Comparison of ENCODE assay signal across 32 mouse cellular contexts in genomic region chr16:23964706-23965367, GRCm38 (mm10). TPM values are rescaled to one million over a fixed set of nuclear protein-coding genes. Genes with fewer than 3 reads are reported as not detected.
DNase-seq lines count a peak whose midpoint lies in the region; ATAC-seq and TF ChIP-seq lines count a peak whose summit lies in the region.
"Had no signal": no experiment of that assay in that cellular context is flagged by ENCODE, and none has a peak within 500 bp of the region (broad histone marks: within the 10 kb centered on the region; RNA-seq: fewer than 3 reads in every experiment).

No protein-coding gene starts in this region.

- DNase-seq in gastrocnemius, adult 2 months: no peak
- DNase-seq in gastrocnemius, postnatal 36 days: no peak
- DNase-seq in layer of hippocampus, adult 2 months (ENCODE audit: low spot score in 2 of 2): no peak
- DNase-seq in layer of hippocampus, postnatal 36 days: no peak
- peak; percentile 2 for DNase-seq in thymus, postnatal 0 days (ENCODE audit: low spot score)
- no peak for DNase-seq in thymus, postnatal 36 days
- no peak for DNase-seq in adrenal gland, adult 18-20 months (ENCODE audit: low spot score in 2 of 2)
- DNase-seq: kidney, adult 2 months; lung, embryonic 14.5 days; right cerebral cortex, postnatal 14 days; thymus, postnatal 25 days had no signal

- ATAC-seq in midbrain, embryonic 16.5 days: 0 out of 2 replicates have a peak, but pooled peaks have one; percentile 4

- TF ChIP-seq CTCF in gastrocnemius, adult 2 months (IDR thresholded peaks at IDR 0.05): no peak
- no peak for TF ChIP-seq CTCF in layer of hippocampus, adult 2 months (conservative IDR thresholded peaks at IDR 0.05)

- H3K4me1 ChIP-seq in midbrain, embryonic 16.5 days (ENCODE audit: control insufficient read depth, insufficient read depth, low read length): peaks cover 8% of the 10 kb centered on the region; the same call in 1 of the 2 replicates
- H3K4me1 ChIP-seq: stomach, embryonic 15.5 days had no signal

- H3K4me2 ChIP-seq in midbrain, embryonic 16.5 days (ENCODE audit: low read length): no peak overlapping the region
- H3K4me2 ChIP-seq: hindbrain, embryonic 13.5 days; limb, embryonic 15.5 days; lung, embryonic 14.5 days; stomach, embryonic 15.5 days had no signal

- no peaks in the 10 kb centered on the region for H3K9me3 ChIP-seq in midbrain, embryonic 16.5 days (replicated peaks; ENCODE audit: control insufficient read depth, low read length, poor library complexity, severe bottlenecking)
- H3K9me3 ChIP-seq: forebrain, embryonic 10.5 days; hindbrain, embryonic 13.5 days; limb, embryonic 15.5 days; stomach, embryonic 15.5 days had no signal

- H3K27me3 ChIP-seq in midbrain, embryonic 16.5 days (ENCODE audit: control insufficient read depth, insufficient read depth, low read depth, low read length): no peaks in the 10 kb centered on the region; the same call in 1 of the 2 replicates
- H3K27me3 ChIP-seq: hindbrain, embryonic 13.5 days; limb, embryonic 15.5 days; stomach, embryonic 15.5 days had no signal

- H3K9ac ChIP-seq in midbrain, embryonic 16.5 days (ENCODE audit: low read depth, low read length): no peak overlapping the region
- H3K9ac ChIP-seq: hindbrain, embryonic 13.5 days; limb, embryonic 15.5 days; liver, embryonic 14.5 days; lung, embryonic 14.5 days; stomach, embryonic 15.5 days had no signal

- 42% methylated on average over 14 of the region's 14 CpGs for WGBS in midbrain, embryonic 16.5 days

- H3K36me3 ChIP-seq in midbrain, embryonic 16.5 days (ENCODE audit: control insufficient read depth, insufficient read depth, low read length): no peaks in the 10 kb centered on the region
- H3K36me3 ChIP-seq: forebrain, embryonic 10.5 days; hindbrain, embryonic 13.5 days had no signal

- peak overlapping the region; percentile 29 for H3K4me3 ChIP-seq in gastrocnemius, adult 2 months
- no peak overlapping the region for H3K4me3 ChIP-seq in layer of hippocampus, adult 2 months
- no peak overlapping the region for H3K4me3 ChIP-seq in midbrain, embryonic 16.5 days (ENCODE audit: low read depth, low read length)
- H3K4me3 ChIP-seq: forebrain, embryonic 10.5 days; hindbrain, embryonic 13.5 days; limb, embryonic 15.5 days; stomach, embryonic 15.5 days had no signal

- intact Hi-C loops in gastrocnemius, adult 2 months (cut with DNase I): loop anchor here (5.0 kb wide), 1 partner anchor 1297 kb away; no protein-coding TSS in a partner anchor
- intact Hi-C loops in gastrocnemius, postnatal 36 days (cut with DNase I): loop anchor here (5.0 kb wide), 2 partner anchors 1302 to 1387 kb away; no protein-coding TSS in a partner anchor

- H3K27ac ChIP-seq in gastrocnemius, adult 2 months: peak overlapping the region; percentile 92
- H3K27ac ChIP-seq in layer of hippocampus, adult 2 months: 0 out of 2 replicates have a peak overlapping the region, but pooled peaks have one; percentile 15
- no peak overlapping the region for H3K27ac ChIP-seq in midbrain, embryonic 16.5 days (ENCODE audit: low read length)
- H3K27ac ChIP-seq: forebrain, embryonic 10.5 days; hindbrain, embryonic 13.5 days; kidney, postnatal 0 days; limb, embryonic 15.5 days; liver, embryonic 14.5 days; stomach, embryonic 15.5 days had no signal

RNA-seq across cellular contexts. Expression of gene Gm37419, which starts 23.4 kb away (rescaled TPM):
- total RNA-seq in gastrocnemius, adult 2 months (2021): not detected
- not detected for total RNA-seq in gastrocnemius, postnatal 36 days (2021)
- total RNA-seq in layer of hippocampus, adult 2 months (2021): not detected
- not detected for total RNA-seq in layer of hippocampus, postnatal 36 days (2021)
- polyA plus RNA-seq in thymus, postnatal 0 days (2015; fragmentation: Nextera tagmentation; extraction: Ambion mirVana): not detected in 2 replicates
- polyA plus RNA-seq in midbrain, embryonic 16.5 days (2015; fragmentation: Nextera tagmentation; extraction: Ambion mirVana): not detected in 2 replicates
- total RNA-seq in adrenal gland, adult 18-20 months (2021): not detected
- total RNA-seq: adrenal gland, postnatal 14 days; heart, postnatal 25 days; layer of hippocampus, postnatal 10 days; left cerebral cortex, adult 8-10 months; left cerebral cortex, postnatal 4 days; megakaryocyte, adult 5-6 weeks had no signal
- polyA plus RNA-seq: embryonic facial prominence, embryonic 11.5 days; forebrain, embryonic 10.5 days; forebrain, embryonic 16.5 days; gonadal fat pad, adult 2 months; heart, embryonic 14.5 days; hindbrain, embryonic 13.5 days; intestine, embryonic 14.5 days; kidney, adult 2 months; kidney, postnatal 0 days; large intestine, adult 2 months; limb, embryonic 15.5 days; liver, embryonic 14.5 days; lung, embryonic 14.5 days; neural tube, embryonic 11.5 days; spleen, adult 2 months; stomach, embryonic 15.5 days had no signal

RNA-seq across cellular contexts. Expression of gene Bcl6, which starts 23.8 kb away (rescaled TPM):
- 10 to 100 TPM; 62.7 to 71.2 TPM for total RNA-seq in gastrocnemius, adult 2 months (2021)
- 10 to 100 TPM; 40.7 to 68.1 TPM for total RNA-seq in gastrocnemius, postnatal 36 days (2021)
- 10 to 100 TPM; 56.8 to 61.5 TPM for total RNA-seq in layer of hippocampus, adult 2 months (2021)
- 10 to 100 TPM; 55.3 to 66.4 TPM for total RNA-seq in layer of hippocampus, postnatal 36 days (2021)
- polyA plus RNA-seq in thymus, postnatal 0 days (2015; fragmentation: Nextera tagmentation; extraction: Ambion mirVana): 11.9 and 15.1 TPM in 2 replicates
- 0.31 and 0.60 TPM in 2 replicates for polyA plus RNA-seq in midbrain, embryonic 16.5 days (2015; fragmentation: Nextera tagmentation; extraction: Ambion mirVana)
- total RNA-seq in adrenal gland, adult 18-20 months (2021): 10 to 100 TPM; 43.5 to 54.8 TPM

RNA-seq across cellular contexts. Expression of gene Rtp2, which starts 32.6 kb away (rescaled TPM):
- total RNA-seq in gastrocnemius, adult 2 months (2021): not detected
- not detected for total RNA-seq in gastrocnemius, postnatal 36 days (2021)
- under 1 TPM; 0.32 to 0.54 TPM for total RNA-seq in layer of hippocampus, adult 2 months (2021)
- total RNA-seq in layer of hippocampus, postnatal 36 days (2021): under 1 TPM; 0.40 to 0.48 TPM
- polyA plus RNA-seq in thymus, postnatal 0 days (2015; fragmentation: Nextera tagmentation; extraction: Ambion mirVana): not detected in 2 replicates
- polyA plus RNA-seq in midbrain, embryonic 16.5 days (2015; fragmentation: Nextera tagmentation; extraction: Ambion mirVana): 0.11 and 0.34 TPM in 2 replicates
- total RNA-seq in adrenal gland, adult 18-20 months (2021): not detected
- total RNA-seq: adrenal gland, postnatal 14 days; heart, postnatal 25 days; megakaryocyte, adult 5-6 weeks had no signal
- polyA plus RNA-seq: embryonic facial prominence, embryonic 11.5 days; forebrain, embryonic 10.5 days; gonadal fat pad, adult 2 months; heart, embryonic 14.5 days; hindbrain, embryonic 13.5 days; intestine, embryonic 14.5 days; kidney, adult 2 months; kidney, postnatal 0 days; large intestine, adult 2 months; limb, embryonic 15.5 days; liver, embryonic 14.5 days; lung, embryonic 14.5 days; neural tube, embryonic 11.5 days; spleen, adult 2 months; stomach, embryonic 15.5 days had no signal
